Mouse (Mus musculus) brain, adult 2 months (tissue): ENCODE results near the gene Khdc1a.

Source experiments
- DNase-seq: peaks from one replicate; pipeline ENCODE4 v3.0.0; 2011; ENCODE audit warnings: low read depth, low spot score

The Khdc1a gene

GRCm38 (mm10) chr1:21391138-21391671, 41.8 kb downstream of the Khdc1a start:
- no peak for DNase-seq
